Mouse (Mus musculus): ENCODE data around the gene St3gal4.
A peak's percentile ranks its signal among the peaks of the same experiment; 100 is the strongest.

- TF ChIP-seq CTCF (IDR thresholded peaks at IDR 0.05; ENCODE audit: low read depth, low read length) (peak; percentile 62), EP300 (IDR thresholded peaks at IDR 0.05; ENCODE audit: insufficient read depth, low read depth, low read length) (no peak), POLR2A (IDR thresholded peaks at IDR 0.05; ENCODE audit: insufficient read depth, low read length) (no peak)
Observed at GRCm38 (mm10) chr9:35016762-35017161, 102.3 kb downstream of the St3gal4 start.

Measured in ES-Bruce4 (cell line).